Mouse (Mus musculus) neural tube, embryonic 12.5 days (tissue): Measurements from ENCODE around the gene Arhgap42. TPM values are rescaled to one million over a fixed set of nuclear protein-coding genes. Genes with fewer than 3 reads are reported as not detected.

Experiments
- ATAC-seq: fragments of 200-750 bp; cut with Nextera tagmentation; 2 replicates; pipeline ENCODE4 v1.8.0; 2017; ENCODE audit warnings: low read depth, mild to moderate bottlenecking, moderate TSS enrichment, moderate library complexity; ENCODE audit not compliant: low FRiP score
- H3K27ac ChIP-seq: fragments of 300-500 bp; sonication (generic); 2 replicates; pipeline ENCODE4 v1.5.1; 2016
- H3K27me3 ChIP-seq: fragments of 300-500 bp; sonication (generic); replicated peaks from 2 replicates; pipeline ENCODE4 v1.6.1; 2016; ENCODE audit warnings: mild to moderate bottlenecking
- H3K36me3 ChIP-seq: fragments of 300-500 bp; sonication (generic); 2 replicates; pipeline ENCODE4 v1.6.1; 2016; ENCODE audit warnings: mild to moderate bottlenecking
- H3K4me1 ChIP-seq: fragments of 300-500 bp; sonication (generic); 2 replicates; pipeline ENCODE4 v1.6.1; 2016
- H3K4me2 ChIP-seq: fragments of 300-500 bp; sonication (generic); replicated peaks from 2 replicates; pipeline ENCODE4 v1.6.1; 2016; ENCODE audit warnings: mild to moderate bottlenecking
- H3K4me3 ChIP-seq: fragments of 300-500 bp; sonication (generic); 2 replicates; pipeline ENCODE4 v1.5.1; 2016
- H3K9ac ChIP-seq: fragments of 300-500 bp; sonication (generic); 2 replicates; pipeline ENCODE4 v1.6.1; 2016; ENCODE audit warnings: mild to moderate bottlenecking
- H3K9me3 ChIP-seq: fragments of 300-500 bp; sonication (generic); 2 replicates; pipeline ENCODE4 v1.6.1; 2016; ENCODE audit warnings: mild to moderate bottlenecking
- WGBS: fragments of 180-500 bp; shearing (Covaris S2); methylation state at CpG from one replicate; pipeline ENCODE4 v1.1.7; 2016; 5-methylcytosine and 5-hydroxymethylcytosine counted together
- polyA plus RNA-seq: library from polyadenylated mRNA; unstranded; fragments of >200 nt; fragmentation: Nextera tagmentation; extraction: Ambion mirVana; gene quantifications from 2 replicates; pipeline ENCODE4 v1.2.1, GENCODE M21; 2016

The Arhgap42 gene
- polyA plus RNA-seq, 1 experiment from 2014 or later = 25.5 TPM

DNA sequence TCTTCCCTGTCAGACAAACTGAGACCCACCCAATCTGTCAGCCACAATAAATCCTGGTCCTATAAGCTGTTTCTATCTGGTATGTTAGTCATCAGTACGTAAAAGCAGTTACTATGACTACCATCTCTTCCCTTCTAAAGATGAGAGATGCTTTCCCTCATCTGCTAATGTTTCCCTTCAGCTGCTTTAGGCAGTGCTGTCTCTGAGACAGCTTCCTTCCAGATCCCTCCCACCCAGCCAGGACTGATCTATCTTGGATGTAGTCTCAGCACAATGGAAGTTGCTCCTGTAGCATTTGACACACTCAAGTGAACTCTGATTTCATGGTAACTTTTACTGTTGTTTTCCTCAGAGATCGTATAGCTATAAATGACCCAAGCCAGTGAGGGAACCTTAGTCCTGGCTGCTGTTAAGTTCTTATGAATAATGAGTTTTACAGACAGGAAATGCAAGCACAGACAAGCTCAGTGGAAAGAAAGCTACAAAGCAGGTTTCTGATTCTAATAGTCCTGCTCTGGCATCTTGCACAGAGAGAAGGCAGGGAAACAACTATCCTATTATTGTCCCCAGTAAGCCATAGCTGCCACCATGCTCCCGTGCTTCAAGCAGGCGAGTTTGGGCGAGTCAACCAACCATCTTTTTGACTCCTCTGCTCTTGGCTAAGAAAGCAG lies 67.6 kb downstream of the Arhgap42 start:
- Histone ChIP-seq H3K4me3 (no peak overlapping the region), H3K36me3 (no peaks in the 10 kb centered on the region), H3K27ac (no peak overlapping the region), H3K4me1 (no peaks in the 10 kb centered on the region), H3K4me2 (no peak overlapping the region), H3K9ac (no peak overlapping the region), H3K9me3 (no peaks in the 10 kb centered on the region), H3K27me3 (no peaks in the 10 kb centered on the region)
- WGBS = 56% methylated on average over 5 of the region's 5 CpGs
- no peak for ATAC-seq

DNA sequence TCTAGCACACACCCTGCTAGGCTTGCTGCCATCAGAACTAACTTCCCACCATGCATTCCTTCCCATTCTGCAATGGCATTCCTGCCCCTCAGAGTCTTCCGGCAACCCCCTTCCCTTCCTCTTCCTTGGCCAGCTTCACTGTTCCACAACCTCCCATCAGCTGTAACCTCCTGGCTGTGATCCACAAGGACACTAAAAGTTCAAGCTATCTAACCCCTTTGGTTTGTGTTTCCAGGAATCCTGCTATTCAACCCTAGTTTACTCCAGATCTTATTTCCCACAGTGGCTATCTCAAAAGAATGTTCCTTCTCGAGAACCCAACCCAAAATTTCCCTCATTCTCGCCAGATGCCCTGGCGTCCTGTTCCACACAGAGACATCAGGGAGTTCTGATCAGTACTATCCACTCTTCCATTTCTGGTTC lies 73.2 kb downstream of the Arhgap42 start:
- WGBS = 93% methylated on average over 4 of the region's 4 CpGs
- Histone ChIP-seq H3K9ac (no peak overlapping the region), H3K4me1 (no peaks in the 10 kb centered on the region), H3K9me3 (no peaks in the 10 kb centered on the region), H3K4me3 (no peak overlapping the region), H3K27ac (no peak overlapping the region), H3K27me3 (no peaks in the 10 kb centered on the region), H3K4me2 (no peak overlapping the region), H3K36me3 (no peaks in the 10 kb centered on the region)
- ATAC-seq = no peak

DNA sequence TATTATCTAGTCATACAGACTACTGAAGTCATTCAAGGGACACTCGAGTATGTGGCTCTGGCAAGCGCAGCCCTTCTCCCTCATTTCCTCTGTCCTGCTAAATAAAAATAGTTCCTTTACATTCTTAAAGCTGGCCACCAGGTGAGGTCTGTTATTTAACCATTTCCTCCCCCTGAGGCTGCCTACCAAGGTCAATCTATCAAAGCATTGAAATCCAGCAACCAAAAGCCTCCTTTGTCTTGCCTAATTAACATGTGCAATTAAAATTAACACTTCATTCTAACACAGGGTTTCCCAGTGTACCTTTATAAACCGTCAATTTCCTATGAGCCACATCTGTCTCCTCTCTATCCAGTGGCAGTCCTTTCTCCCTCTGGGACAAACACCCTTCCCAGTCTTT lies 78.2 kb downstream of the Arhgap42 start:
- no peaks in the 10 kb centered on the region for H3K27me3 ChIP-seq
- no peak overlapping the region for H3K4me2 ChIP-seq
- H3K9ac ChIP-seq = no peak overlapping the region
- H3K27ac ChIP-seq = no peak overlapping the region
- H3K4me1 ChIP-seq = no peaks in the 10 kb centered on the region
- no peak for ATAC-seq
- H3K4me3 ChIP-seq = no peak overlapping the region
- no peaks in the 10 kb centered on the region for H3K9me3 ChIP-seq
- WGBS = 20% methylated on average over 3 of the region's 3 CpGs
- H3K36me3 ChIP-seq = no peaks in the 10 kb centered on the region

DNA sequence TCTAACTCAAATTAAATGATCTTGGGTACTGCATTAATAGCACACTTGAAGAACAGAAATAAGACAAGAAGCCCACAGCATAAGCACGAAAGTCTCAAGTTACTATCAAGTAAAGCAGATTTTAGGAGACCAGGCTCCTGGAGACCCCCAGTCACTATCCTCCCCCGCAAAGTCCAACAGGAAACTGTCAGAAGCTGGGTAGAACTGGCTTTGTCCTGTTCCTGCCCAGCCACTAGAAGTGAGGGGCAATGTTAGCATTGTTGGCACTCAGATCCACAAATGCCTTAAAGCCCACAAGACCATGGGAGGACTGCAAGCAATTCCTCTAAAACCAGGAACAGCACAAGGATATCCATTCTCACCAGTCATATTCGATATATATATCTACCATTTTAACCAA lies 80.7 kb downstream of the Arhgap42 start:
- Histone ChIP-seq H3K36me3 (no peaks in the 10 kb centered on the region), H3K27ac (no peak overlapping the region), H3K4me3 (no peak overlapping the region), H3K4me2 (no peak overlapping the region), H3K9ac (no peak overlapping the region), H3K4me1 (no peaks in the 10 kb centered on the region), H3K27me3 (no peaks in the 10 kb centered on the region), H3K9me3 (no peaks in the 10 kb centered on the region)
- WGBS = 88% methylated on average over 3 of the region's 3 CpGs
- no peak for ATAC-seq

DNA sequence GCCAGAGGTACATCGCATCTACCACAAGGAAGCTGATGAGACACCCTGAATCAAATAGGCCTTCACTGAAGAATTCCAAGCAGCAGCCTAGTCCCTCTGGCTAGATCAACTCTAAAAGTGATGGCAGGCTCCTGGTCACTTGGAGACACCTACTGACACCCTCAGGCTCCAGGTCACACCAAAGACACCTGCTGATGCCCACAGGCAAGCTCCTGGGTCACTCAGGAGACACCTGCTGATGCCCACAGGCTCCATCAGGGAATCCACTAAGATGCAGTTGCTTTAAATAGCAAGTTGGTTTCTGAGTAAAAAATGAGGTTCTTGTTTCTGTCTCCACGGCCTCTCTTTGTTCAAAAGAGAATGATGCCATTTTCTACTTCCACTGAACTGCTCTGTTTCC lies 81.5 kb downstream of the Arhgap42 start:
- no peaks in the 10 kb centered on the region for H3K27me3 ChIP-seq
- no peaks in the 10 kb centered on the region for H3K9me3 ChIP-seq
- 65% methylated on average over 2 of the region's 2 CpGs for WGBS
- no peak overlapping the region for H3K27ac ChIP-seq
- H3K4me2 ChIP-seq = no peak overlapping the region
- no peaks in the 10 kb centered on the region for H3K4me1 ChIP-seq
- no peaks in the 10 kb centered on the region for H3K36me3 ChIP-seq
- no peak for ATAC-seq
- H3K9ac ChIP-seq = no peak overlapping the region
- H3K4me3 ChIP-seq = no peak overlapping the region

DNA sequence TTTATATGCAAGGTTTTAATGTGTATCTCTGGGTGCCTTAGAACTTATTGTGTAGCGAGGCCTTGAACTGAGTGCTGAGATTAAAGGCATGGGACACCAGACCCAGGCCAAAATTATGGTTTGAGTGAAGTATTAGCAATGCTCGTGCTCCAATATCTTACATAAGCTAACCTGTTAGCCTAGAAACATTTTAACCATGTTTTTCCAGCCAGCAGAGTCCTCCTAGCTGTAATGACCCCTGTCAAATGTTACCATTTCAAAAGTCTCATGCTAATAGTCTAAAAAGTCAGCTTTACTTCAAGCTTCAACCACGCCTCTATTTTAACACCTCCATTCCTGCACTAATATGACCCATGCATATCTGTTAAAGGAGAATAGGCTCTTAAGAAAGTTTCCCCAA lies 84.3 kb downstream of the Arhgap42 start:
- H3K4me3 ChIP-seq = no peak overlapping the region
- H3K9ac ChIP-seq = no peak overlapping the region
- H3K9me3 ChIP-seq = no peaks in the 10 kb centered on the region
- no peaks in the 10 kb centered on the region for H3K4me1 ChIP-seq
- H3K27me3 ChIP-seq = no peaks in the 10 kb centered on the region
- H3K27ac ChIP-seq = no peak overlapping the region
- no peaks in the 10 kb centered on the region for H3K36me3 ChIP-seq
- H3K4me2 ChIP-seq = no peak overlapping the region
- 93% methylated on average over 3 of the region's 3 CpGs for WGBS
- no peak for ATAC-seq

DNA sequence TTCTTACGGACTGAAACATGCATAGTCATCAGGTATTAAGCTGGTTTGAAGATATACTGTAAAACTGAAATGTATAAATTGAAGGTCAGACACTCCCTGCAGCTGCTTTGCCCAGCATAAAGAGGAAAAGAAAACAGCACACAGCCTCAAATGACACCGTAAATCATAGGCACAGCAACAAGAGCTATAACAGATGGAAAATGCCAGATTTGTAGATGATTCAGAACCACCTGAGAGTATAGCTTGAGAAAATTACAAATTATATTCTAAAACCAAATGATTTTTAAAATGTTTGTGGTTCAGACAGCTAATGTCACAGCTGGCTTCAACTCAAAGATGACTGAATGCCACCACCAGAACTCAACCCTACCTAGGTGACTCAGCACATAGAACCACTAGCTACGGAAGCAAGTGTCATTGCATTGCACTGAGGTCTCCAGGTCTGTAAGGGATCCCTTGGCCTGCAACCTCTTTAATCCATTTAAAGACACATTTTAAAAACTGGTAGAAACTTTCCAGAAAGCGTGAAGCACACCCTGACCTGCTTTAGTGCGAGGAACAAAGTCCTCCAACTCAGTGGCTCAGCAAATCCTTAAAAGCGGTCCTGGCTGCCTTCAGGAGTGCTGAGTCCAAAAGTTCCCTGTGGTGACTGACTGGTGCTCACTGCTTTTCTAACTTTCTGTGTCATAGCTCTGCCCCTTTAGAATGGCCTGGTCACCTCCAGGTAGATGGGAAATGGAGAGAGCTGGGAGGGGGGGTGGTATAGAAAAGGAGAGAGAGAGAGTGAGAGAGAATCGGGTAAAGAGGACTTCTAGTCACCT lies 94.4 kb downstream of the Arhgap42 start:
- no peak overlapping the region for H3K27ac ChIP-seq
- no peaks in the 10 kb centered on the region for H3K36me3 ChIP-seq
- H3K9ac ChIP-seq = no peak overlapping the region
- no peak for ATAC-seq
- H3K4me3 ChIP-seq = no peak overlapping the region
- no peaks in the 10 kb centered on the region for H3K9me3 ChIP-seq
- H3K27me3 ChIP-seq = no peaks in the 10 kb centered on the region
- 88% methylated on average over 7 of the region's 7 CpGs for WGBS
- H3K4me1 ChIP-seq = no peaks in the 10 kb centered on the region
- no peak overlapping the region for H3K4me2 ChIP-seq

DNA sequence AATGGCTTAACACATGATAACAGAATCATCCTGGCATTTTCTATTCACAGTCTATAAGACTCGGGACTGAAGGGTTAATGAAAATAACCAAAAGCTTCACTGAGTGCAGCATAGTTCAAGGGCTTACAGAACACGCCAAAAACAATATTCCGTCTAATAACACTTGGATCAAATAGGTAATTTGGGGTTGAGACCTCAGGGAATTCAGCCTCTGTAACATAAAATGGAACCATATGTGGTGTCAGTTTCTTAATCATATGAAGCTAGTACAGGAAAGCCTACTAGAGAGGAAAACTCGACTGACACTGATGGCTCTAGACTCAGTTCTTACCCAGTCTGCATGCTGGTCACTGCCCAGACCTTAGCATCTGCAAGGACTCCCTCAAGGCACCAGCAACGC lies 95.8 kb downstream of the Arhgap42 start:
- 68% methylated on average over 5 of the region's 5 CpGs for WGBS
- no peaks in the 10 kb centered on the region for H3K27me3 ChIP-seq
- H3K36me3 ChIP-seq = no peaks in the 10 kb centered on the region
- H3K27ac ChIP-seq = no peak overlapping the region
- H3K4me3 ChIP-seq = no peak overlapping the region
- H3K4me2 ChIP-seq = no peak overlapping the region
- no peak overlapping the region for H3K9ac ChIP-seq
- no peaks in the 10 kb centered on the region for H3K4me1 ChIP-seq
- H3K9me3 ChIP-seq = no peaks in the 10 kb centered on the region
- no peak for ATAC-seq

DNA sequence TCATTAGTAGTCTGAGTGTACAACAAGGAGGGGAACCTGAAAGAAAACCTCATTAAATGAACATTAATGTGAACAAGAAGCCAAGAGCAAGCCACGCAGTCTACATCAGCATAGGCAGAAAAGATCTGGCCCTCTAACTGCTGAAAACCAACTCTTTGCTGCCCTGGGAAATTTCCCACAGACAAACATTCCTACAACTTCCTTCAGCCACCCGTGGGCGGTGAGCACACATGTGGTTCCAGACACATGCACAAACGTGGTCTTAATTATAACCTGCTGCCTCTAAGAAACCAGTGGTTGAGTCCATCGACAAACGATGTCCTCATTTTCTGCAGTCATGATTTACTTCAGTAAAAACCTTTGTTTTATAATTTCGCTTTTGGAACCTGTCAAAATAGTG lies 96.3 kb downstream of the Arhgap42 start:
- no peaks in the 10 kb centered on the region for H3K4me1 ChIP-seq
- ATAC-seq = no peak
- WGBS = 72% methylated on average over 7 of the region's 7 CpGs
- H3K27ac ChIP-seq = no peak overlapping the region
- H3K4me3 ChIP-seq = no peak overlapping the region
- H3K4me2 ChIP-seq = no peak overlapping the region
- H3K27me3 ChIP-seq = no peaks in the 10 kb centered on the region
- no peak overlapping the region for H3K9ac ChIP-seq
- H3K36me3 ChIP-seq = no peaks in the 10 kb centered on the region
- no peaks in the 10 kb centered on the region for H3K9me3 ChIP-seq

DNA sequence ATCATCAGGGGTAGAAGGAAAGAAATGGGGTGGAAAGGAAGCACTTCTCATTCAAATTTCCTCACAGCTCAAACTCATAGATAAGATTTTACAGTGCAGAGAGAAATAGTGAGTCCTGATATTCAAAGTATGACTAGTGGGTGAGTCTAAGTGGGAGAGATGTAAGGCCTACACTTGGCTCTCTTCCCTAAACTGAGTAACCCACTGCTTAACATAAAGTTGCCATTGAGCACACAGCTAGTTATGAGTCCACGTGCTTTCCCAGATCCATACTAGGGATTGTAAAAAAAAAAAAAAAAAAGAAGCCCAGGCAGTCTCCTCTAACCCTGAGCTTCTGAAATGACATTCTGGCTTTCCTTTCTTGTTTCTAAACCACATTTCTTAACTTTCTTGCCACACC lies 96.8 kb downstream of the Arhgap42 start:
- H3K27ac ChIP-seq = no peak overlapping the region
- no peak overlapping the region for H3K4me3 ChIP-seq
- WGBS = 81% methylated on average over 1 of the region's 1 CpGs

DNA sequence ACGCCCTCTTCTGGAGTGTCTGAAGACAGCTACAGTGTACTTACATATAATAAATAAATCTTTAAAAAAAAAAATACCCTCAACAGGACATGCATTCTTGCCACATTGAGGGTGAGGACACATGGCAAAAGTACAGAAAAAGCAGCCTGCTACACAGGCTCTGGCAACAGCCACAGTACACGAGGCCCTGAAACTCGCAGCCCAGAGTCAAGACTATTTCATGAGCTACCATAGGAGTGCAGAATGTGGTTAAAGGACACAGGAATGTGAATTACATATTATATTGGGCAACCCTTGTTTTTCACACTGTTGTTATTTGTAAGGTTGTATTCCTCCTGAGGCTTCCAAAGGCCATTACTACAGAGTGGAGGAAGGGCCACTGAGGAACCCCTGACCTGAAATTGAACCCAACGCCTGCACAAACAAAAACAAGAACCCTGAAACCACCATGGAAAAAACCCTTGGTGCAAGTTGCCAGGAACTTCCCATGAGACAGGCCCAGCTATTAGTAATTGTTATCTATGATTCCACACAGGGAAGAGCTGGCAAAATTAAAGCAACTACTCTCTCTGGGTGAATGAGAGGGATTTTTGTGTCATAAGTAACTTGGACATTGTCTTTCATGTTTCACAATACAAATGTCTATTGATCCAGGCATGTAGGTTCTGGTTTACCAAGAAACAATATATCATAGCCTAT lies 109.8 kb downstream of the Arhgap42 start:
- H3K27me3 ChIP-seq = no peaks in the 10 kb centered on the region
- H3K9me3 ChIP-seq = no peaks in the 10 kb centered on the region
- WGBS = 88% methylated on average over 4 of the region's 4 CpGs
- H3K4me1 ChIP-seq = no peaks in the 10 kb centered on the region
- no peak overlapping the region for H3K9ac ChIP-seq
- H3K27ac ChIP-seq = no peak overlapping the region
- no peak for ATAC-seq
- H3K36me3 ChIP-seq = no peaks in the 10 kb centered on the region
- no peak overlapping the region for H3K4me2 ChIP-seq
- no peak overlapping the region for H3K4me3 ChIP-seq

More for the DNA sequence above, 96.8 kb downstream of the Arhgap42 start:
- no peak for ATAC-seq
- no peaks in the 10 kb centered on the region for H3K9me3 ChIP-seq
- no peak overlapping the region for H3K4me2 ChIP-seq
- no peak overlapping the region for H3K9ac ChIP-seq
- no peaks in the 10 kb centered on the region for H3K27me3 ChIP-seq
- H3K4me1 ChIP-seq = no peaks in the 10 kb centered on the region
- no peaks in the 10 kb centered on the region for H3K36me3 ChIP-seq

DNA sequence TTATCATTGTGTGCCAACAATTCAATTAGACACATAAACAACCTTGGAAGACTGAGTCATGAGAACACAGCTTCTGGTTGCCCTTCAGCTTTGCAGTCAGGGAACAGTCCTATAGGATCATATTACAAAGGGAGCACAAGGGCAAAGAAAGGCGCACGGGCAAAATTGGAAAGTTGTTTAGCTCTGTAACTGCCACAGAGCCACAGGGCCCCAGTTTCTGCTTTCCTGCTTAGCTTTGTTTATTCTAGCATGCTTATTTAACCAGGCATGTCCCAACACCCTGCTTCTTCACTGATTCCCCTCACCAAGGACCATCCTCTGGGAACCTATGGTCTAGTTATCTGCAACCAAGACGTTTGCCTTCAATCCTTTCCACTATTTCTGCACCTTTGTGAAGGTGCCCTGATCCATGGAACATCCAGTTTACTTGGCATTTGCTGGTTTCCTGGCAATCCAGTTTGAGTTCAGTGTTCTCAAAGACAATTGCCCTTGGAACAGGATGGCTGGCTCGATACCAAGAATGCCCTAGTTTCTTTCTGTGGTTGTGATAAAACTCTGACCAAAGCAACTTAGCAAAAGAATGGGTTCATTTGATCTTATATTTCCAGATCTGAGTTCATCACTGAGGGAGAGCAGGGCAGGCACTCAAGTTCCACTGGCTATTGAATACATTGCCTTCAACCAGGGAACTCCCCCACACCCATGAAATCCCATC lies 111.7 kb downstream of the Arhgap42 start:
- Histone ChIP-seq H3K4me1 (no peaks in the 10 kb centered on the region), H3K27me3 (no peaks in the 10 kb centered on the region), H3K9me3 (no peaks in the 10 kb centered on the region), H3K36me3 (no peaks in the 10 kb centered on the region), H3K4me2 (no peak overlapping the region), H3K4me3 (no peak overlapping the region), H3K9ac (no peak overlapping the region), H3K27ac (no peak overlapping the region)
- 46% methylated on average over 4 of the region's 4 CpGs for WGBS
- no peak for ATAC-seq
